In genomic region chr16:52071766-52072209, GRCm38 (mm10) we compare ENCODE assay signal across 9 mouse cellular contexts. TPM values are rescaled to one million over a fixed set of nuclear protein-coding genes. Genes with fewer than 3 reads are reported as not detected.
A peak's percentile ranks its signal among the peaks of the same experiment; 100 is the strongest.
DNase-seq lines count a peak whose midpoint lies in the region; ATAC-seq lines count a peak whose summit lies in the region.
"Had no signal": no experiment of that assay in that cellular context is flagged by ENCODE, and none has a peak within 500 bp of the region (broad histone marks: within the 10 kb centered on the region; RNA-seq: fewer than 3 reads in every experiment).

No protein-coding gene starts in this region.

- H3K27me3 ChIP-seq in kidney, embryonic 15.5 days = no peaks in the 10 kb centered on the region
- no peaks in the 10 kb centered on the region for H3K27me3 ChIP-seq in forebrain, embryonic 13.5 days
- H3K27me3 ChIP-seq: embryonic facial prominence, embryonic 13.5 days had no signal

- no peak overlapping the region for H3K9ac ChIP-seq in kidney, embryonic 15.5 days
- H3K9ac ChIP-seq in forebrain, embryonic 13.5 days = no peak overlapping the region
- H3K9ac ChIP-seq: embryonic facial prominence, embryonic 13.5 days had no signal

- H3K4me2 ChIP-seq in kidney, embryonic 15.5 days = no peak overlapping the region
- H3K4me2 ChIP-seq in forebrain, embryonic 13.5 days = no peak overlapping the region
- H3K4me2 ChIP-seq: embryonic facial prominence, embryonic 13.5 days had no signal

- H3K27ac ChIP-seq in kidney, embryonic 15.5 days = peak overlapping the region; percentile 52
- no peak overlapping the region for H3K27ac ChIP-seq in forebrain, embryonic 13.5 days
- H3K27ac ChIP-seq: embryonic facial prominence, embryonic 13.5 days had no signal

- no peaks in the 10 kb centered on the region for H3K9me3 ChIP-seq in kidney, embryonic 15.5 days (replicated peaks)
- no peaks in the 10 kb centered on the region for H3K9me3 ChIP-seq in forebrain, embryonic 13.5 days (replicated peaks)
- H3K9me3 ChIP-seq: embryonic facial prominence, embryonic 13.5 days had no signal

- H3K4me1 ChIP-seq in kidney, embryonic 15.5 days = peaks cover 19% of the 10 kb centered on the region
- H3K4me1 ChIP-seq in forebrain, embryonic 13.5 days = peaks cover 15% of the 10 kb centered on the region

- WGBS in kidney, embryonic 15.5 days = 41% methylated on average over 6 of the region's 6 CpGs
- WGBS in forebrain, embryonic 13.5 days = 73% methylated on average over 6 of the region's 6 CpGs

- no peaks in the 10 kb centered on the region for H3K36me3 ChIP-seq in kidney, embryonic 15.5 days
- H3K36me3 ChIP-seq in forebrain, embryonic 13.5 days (ENCODE audit: poor library complexity, severe bottlenecking) = no peaks in the 10 kb centered on the region
- H3K36me3 ChIP-seq: embryonic facial prominence, embryonic 13.5 days had no signal

- no peak for DNase-seq in kidney, postnatal 25 days
- DNase-seq in gastrocnemius, postnatal 25 days = peak; percentile 53
- DNase-seq in heart, postnatal 10 days = peak; percentile 85 to 87
- DNase-seq in lung, postnatal 14 days = peak; percentile 63
- DNase-seq in right cerebral cortex, postnatal 10 days (ENCODE audit: low spot score in 2 of 2) = no peak
- DNase-seq in embryo, embryonic 9.5 days (ENCODE audit: extremely low spot score) = no peak

- no peak overlapping the region for H3K4me3 ChIP-seq in kidney, embryonic 15.5 days (replicated peaks)
- H3K4me3 ChIP-seq in forebrain, embryonic 13.5 days = no peak overlapping the region
- H3K4me3 ChIP-seq: embryonic facial prominence, embryonic 13.5 days had no signal

- intact Hi-C loops in heart, postnatal 10 days (cut with DNase I) = loop anchor here (5.0 kb wide), 1 partner anchor 39 kb away; the partner anchor contains the start of gene Cblb

- peak; percentile 73 for ATAC-seq in kidney, embryonic 15.5 days (replicated peaks; ENCODE audit: low FRiP score)
- ATAC-seq in forebrain, embryonic 13.5 days = no peak

RNA-seq across cellular contexts. Expression of gene Cblb, which starts 40.8 kb away (rescaled TPM):
- polyA plus RNA-seq in kidney, embryonic 15.5 days (2015; fragmentation: Nextera tagmentation; extraction: Ambion mirVana) = 18.1 and 19.3 TPM in 2 replicates
- 10 to 100 TPM; 11.5 to 14.8 TPM for total RNA-seq in gastrocnemius, postnatal 25 days (2021)
- 10 to 100 TPM; 18.0 to 18.7 TPM for total RNA-seq in heart, postnatal 10 days (2021)
- polyA plus RNA-seq in forebrain, embryonic 13.5 days (2015; fragmentation: Nextera tagmentation; extraction: Ambion mirVana) = 16.4 and 18.1 TPM in 2 replicates

Comparison
In these comparisons a context has a peak if more than half of its experiments do, and no peak if none do; other contexts are left out.
1. DNase-seq: peak in gastrocnemius, postnatal 25 days (single experiment), heart, postnatal 10 days (2 of 2) and lung, postnatal 14 days (single experiment); none in kidney, postnatal 25 days (0 of 2), right cerebral cortex, postnatal 10 days (0 of 2) and embryo, embryonic 9.5 days (single experiment).